35 mouse cellular contexts compared by ENCODE assay signal in the genomic region with DNA sequence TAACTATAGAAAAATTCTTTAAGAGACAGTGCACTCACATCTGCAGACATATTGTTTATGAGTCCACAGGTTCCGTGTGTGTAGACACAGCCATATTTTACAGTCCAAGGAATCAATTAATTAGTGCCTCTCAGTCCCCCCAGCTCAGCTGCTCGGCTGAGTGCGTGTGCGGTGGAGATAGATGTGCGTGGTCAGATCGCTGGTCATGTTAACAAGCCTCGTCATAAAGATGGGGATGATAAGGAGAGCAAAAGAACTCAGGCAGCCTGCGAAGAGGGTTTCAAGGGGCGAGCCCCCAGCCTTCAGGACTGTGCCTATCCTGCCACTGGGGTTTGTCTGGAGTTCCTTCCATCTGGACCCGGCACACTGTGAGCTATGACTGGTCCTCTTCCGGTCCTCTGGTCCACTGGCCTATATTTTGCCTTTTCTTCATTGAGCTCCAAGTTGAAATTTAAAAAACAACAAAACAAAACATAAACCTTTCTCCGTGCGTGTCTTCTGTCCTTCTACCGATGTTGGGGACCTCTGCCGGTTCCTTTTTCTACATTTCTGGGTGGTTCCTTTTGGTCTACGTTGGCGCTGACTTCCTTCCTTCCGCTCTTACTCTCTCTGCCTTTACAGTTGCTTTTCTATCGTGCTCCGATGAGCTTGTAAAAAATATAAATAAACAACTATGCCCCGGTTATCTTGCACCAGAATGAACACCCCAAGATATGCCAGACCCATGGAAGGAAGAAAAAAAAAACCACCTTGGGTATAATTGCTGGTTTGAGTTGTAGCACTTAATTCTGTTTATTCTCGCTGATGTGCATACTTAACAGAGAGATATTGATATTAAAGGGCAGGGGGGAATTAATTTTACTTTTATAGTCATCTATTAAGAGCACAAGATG. TPM values are rescaled to one million over a fixed set of nuclear protein-coding genes. Genes with fewer than 3 reads are reported as not detected.
DNase-seq lines count a peak whose midpoint lies in the region; ATAC-seq and TF ChIP-seq lines count a peak whose summit lies in the region.
"Had no signal": no experiment of that assay in that cellular context is flagged by ENCODE, and none has a peak within 500 bp of the region (broad histone marks: within the 10 kb centered on the region; RNA-seq: fewer than 3 reads in every experiment).

No protein-coding gene starts in this region.

- 11% methylated on average over 22 of the region's 22 CpGs for WGBS in limb, embryonic 14.5 days
- 15% methylated on average over 22 of the region's 22 CpGs for WGBS in cerebellum, adult 2 months

- no peak for DNase-seq in gastrocnemius, adult 2 months
- DNase-seq in gastrocnemius, postnatal 36 days = no peak
- DNase-seq in MEL-GATA-1-ER (ENCODE audit: extremely low read depth, low read depth) = peak; percentile 69
- no peak for DNase-seq in limb, embryonic 14.5 days (ENCODE audit: low spot score)
- DNase-seq in adipocyte (ENCODE audit: low spot score) = no peak
- no peak for DNase-seq in cerebellum, adult 2 months
- DNase-seq in right cerebral cortex, postnatal 36 days (ENCODE audit: low spot score in 2 of 2) = no peak
- DNase-seq: adrenal gland, postnatal 14 days; cerebellum, adult 11 months; cerebellum, adult 9-11 months; embryo, embryonic 11 days; kidney, adult 9 months; kidney, postnatal 10 days; thymus, postnatal 4 days had no signal

- TF ChIP-seq CTCF in gastrocnemius, adult 2 months (IDR thresholded peaks at IDR 0.05) = no peak
- TF ChIP-seq CTCF in cerebellum, adult 2 months (IDR thresholded peaks at IDR 0.05; ENCODE audit: borderline replicate concordance, insufficient read depth, low read depth, low read length) = no peak

- H3K27ac ChIP-seq in gastrocnemius, adult 2 months = peak overlapping the region; percentile 75
- no peak overlapping the region for H3K27ac ChIP-seq in limb, embryonic 14.5 days (replicated peaks; ENCODE audit: low read depth, low read length)
- no peak overlapping the region for H3K27ac ChIP-seq in cerebellum, adult 2 months (ENCODE audit: insufficient read depth, low read length)
- H3K27ac ChIP-seq: embryonic facial prominence, embryonic 12.5 days; forebrain, embryonic 15.5 days; hindbrain, postnatal 0 days; intestine, embryonic 15.5 days; left cerebral cortex, adult 2 months; lung, embryonic 15.5 days; midbrain, embryonic 10.5 days had no signal

- no peaks in the 10 kb centered on the region for H3K9me3 ChIP-seq in limb, embryonic 14.5 days (ENCODE audit: control insufficient read depth, low read length)
- H3K9me3 ChIP-seq: embryonic facial prominence, embryonic 12.5 days; forebrain, embryonic 15.5 days; intestine, embryonic 15.5 days; lung, embryonic 15.5 days; midbrain, embryonic 10.5 days had no signal

- peak overlapping the region; percentile 61 for H3K4me3 ChIP-seq in gastrocnemius, adult 2 months
- H3K4me3 ChIP-seq in limb, embryonic 14.5 days (replicated peaks; ENCODE audit: low read length) = no peak overlapping the region; the same call in 1 of the 2 replicates
- no peak overlapping the region for H3K4me3 ChIP-seq in cerebellum, adult 2 months (replicated peaks; ENCODE audit: insufficient read depth, low read depth, low read length)
- H3K4me3 ChIP-seq: embryonic facial prominence, embryonic 12.5 days; forebrain, embryonic 15.5 days; intestine, embryonic 15.5 days; left cerebral cortex, adult 2 months; lung, embryonic 15.5 days; midbrain, embryonic 10.5 days had no signal

- no peak for TF ChIP-seq POLR2A in limb, embryonic 14.5 days (IDR thresholded peaks at IDR 0.05; ENCODE audit: borderline replicate concordance, extremely low read depth, insufficient read depth, insufficient read length)
- no peak for TF ChIP-seq POLR2A in cerebellum, adult 2 months (IDR thresholded peaks at IDR 0.05; ENCODE audit: borderline replicate concordance, insufficient read depth, low read length)

- no peaks in the 10 kb centered on the region for H3K4me1 ChIP-seq in limb, embryonic 14.5 days (ENCODE audit: control insufficient read depth, insufficient read depth, low read length)
- H3K4me1 ChIP-seq in cerebellum, adult 2 months (ENCODE audit: control insufficient read depth, insufficient read depth, low read length) = no peaks in the 10 kb centered on the region
- H3K4me1 ChIP-seq: embryonic facial prominence, embryonic 12.5 days; lung, embryonic 15.5 days had no signal

- intact Hi-C loops in gastrocnemius, adult 2 months (cut with DNase I) = no loop called here
- intact Hi-C loops in gastrocnemius, postnatal 36 days (cut with DNase I) = no loop called here

- H3K27me3 ChIP-seq in limb, embryonic 14.5 days (ENCODE audit: control insufficient read depth, insufficient read depth, low read length) = peaks cover 96% of the 10 kb centered on the region
- peaks cover 5% of the 10 kb centered on the region; the same call in 1 of the 2 replicates for H3K27me3 ChIP-seq in cerebellum, adult 2 months (ENCODE audit: control insufficient read depth, insufficient read depth, low read length)

- no peaks in the 10 kb centered on the region for H3K36me3 ChIP-seq in limb, embryonic 14.5 days (ENCODE audit: control insufficient read depth, insufficient read depth, low read length)
- H3K36me3 ChIP-seq: embryonic facial prominence, embryonic 12.5 days; forebrain, embryonic 15.5 days; intestine, embryonic 15.5 days; lung, embryonic 15.5 days; midbrain, embryonic 10.5 days had no signal

- H3K4me2 ChIP-seq in limb, embryonic 14.5 days (replicated peaks; ENCODE audit: low read depth, low read length, severe bottlenecking) = peak overlapping the region; percentile 21
- H3K4me2 ChIP-seq: embryonic facial prominence, embryonic 12.5 days; forebrain, embryonic 15.5 days; intestine, embryonic 15.5 days; lung, embryonic 15.5 days had no signal

- H3K9ac ChIP-seq in limb, embryonic 14.5 days (ENCODE audit: low read depth, low read length, severe bottlenecking) = no peak overlapping the region; the same call in 1 of the 2 replicates
- H3K9ac ChIP-seq: embryonic facial prominence, embryonic 12.5 days; forebrain, embryonic 15.5 days; intestine, embryonic 15.5 days; lung, embryonic 15.5 days had no signal

- no peak for ATAC-seq in limb, embryonic 14.5 days (ENCODE audit: low FRiP score, low read depth)
- ATAC-seq: CD4-positive, CD25-positive, alpha-beta regulatory T cell, adult 4 months; forebrain, embryonic 15.5 days; hindbrain, postnatal 0 days; intestine, embryonic 15.5 days; midbrain, embryonic 16.5 days; Patski had no signal

RNA-seq across cellular contexts. Expression of gene Hoxc11, which starts 8.8 kb away (rescaled TPM):
- 10 to 100 TPM in 1 of 2 experiments, 1 to 10 TPM in 1; 6.9 to 11.7 TPM for total RNA-seq in gastrocnemius, adult 2 months (2021)
- total RNA-seq in gastrocnemius, postnatal 36 days (2021) = 1 to 10 TPM; 5.6 to 8.1 TPM
- polyA plus RNA-seq in limb, embryonic 14.5 days (2012; rRNA removed) = 7.4 and 7.6 TPM in 2 replicates
- 1.4 TPM in 2 replicates for polyA plus RNA-seq in limb, embryonic 14.5 days (2014; fragmentation: Nextera tagmentation; extraction: Ambion mirVana)
- polyA plus RNA-seq in cerebellum, adult 2 months (2012; rRNA removed) = not detected in 2 replicates
- total RNA-seq: adrenal gland, postnatal 14 days; heart, postnatal 25 days; hindbrain, postnatal 0 days; layer of hippocampus, postnatal 10 days; left cerebral cortex, adult 2 months; left cerebral cortex, postnatal 25 days; liver, adult 2 months; megakaryocyte progenitor cell, adult 5-6 weeks had no signal
- polyA plus RNA-seq: CD4-positive, CD25-positive, alpha-beta regulatory T cell, adult 4 months; embryonic facial prominence, embryonic 12.5 days; forebrain, embryonic 15.5 days; heart, embryonic 14.5 days; hindbrain, embryonic 11.5 days; hindbrain, postnatal 0 days; intestine, embryonic 15.5 days; liver, adult 2 months; liver, embryonic 16.5 days; lung, embryonic 15.5 days; midbrain, embryonic 10.5 days; midbrain, embryonic 16.5 days; Patski had no signal

RNA-seq across cellular contexts. Expression of gene Hoxc12, which starts 8.9 kb away (rescaled TPM):
- not detected for total RNA-seq in gastrocnemius, adult 2 months (2021)
- total RNA-seq in gastrocnemius, postnatal 36 days (2021) = not detected
- polyA plus RNA-seq in limb, embryonic 14.5 days (2012; rRNA removed) = 3.6 and 4.5 TPM in 2 replicates
- polyA plus RNA-seq in limb, embryonic 14.5 days (2014; fragmentation: Nextera tagmentation; extraction: Ambion mirVana) = 4.0 and 4.2 TPM in 2 replicates
- not detected in 2 replicates for polyA plus RNA-seq in cerebellum, adult 2 months (2012; rRNA removed)
- total RNA-seq: adrenal gland, postnatal 14 days; gastrocnemius, adult 8-10 months; heart, postnatal 25 days; hindbrain, postnatal 0 days; layer of hippocampus, postnatal 10 days; left cerebral cortex, adult 2 months; left cerebral cortex, postnatal 25 days; liver, adult 2 months; megakaryocyte progenitor cell, adult 5-6 weeks had no signal
- polyA plus RNA-seq: CD4-positive, CD25-positive, alpha-beta regulatory T cell, adult 4 months; embryonic facial prominence, embryonic 12.5 days; forebrain, embryonic 15.5 days; gonadal fat pad, adult 2 months; heart, embryonic 14.5 days; hindbrain, embryonic 11.5 days; hindbrain, postnatal 0 days; intestine, embryonic 15.5 days; liver, adult 2 months; liver, embryonic 16.5 days; lung, embryonic 15.5 days; midbrain, embryonic 10.5 days; midbrain, embryonic 16.5 days; Patski; thymus, postnatal 0 days had no signal

RNA-seq across cellular contexts. Expression of gene Hoxc10, which starts 21.2 kb away (rescaled TPM):
- 10 to 100 TPM; 72.4 to 84.8 TPM for total RNA-seq in gastrocnemius, adult 2 months (2021)
- 10 to 100 TPM; 70.5 to 75.2 TPM for total RNA-seq in gastrocnemius, postnatal 36 days (2021)
- polyA plus RNA-seq in limb, embryonic 14.5 days (2012; rRNA removed) = 9.7 and 14.3 TPM in 2 replicates
- polyA plus RNA-seq in limb, embryonic 14.5 days (2014; fragmentation: Nextera tagmentation; extraction: Ambion mirVana) = 5.8 and 6.0 TPM in 2 replicates
- not detected in 2 replicates for polyA plus RNA-seq in cerebellum, adult 2 months (2012; rRNA removed)
- total RNA-seq: heart, postnatal 25 days; hindbrain, postnatal 0 days; layer of hippocampus, postnatal 10 days; left cerebral cortex, adult 2 months; left cerebral cortex, postnatal 25 days; liver, adult 2 months; megakaryocyte progenitor cell, adult 5-6 weeks had no signal
- polyA plus RNA-seq: CD4-positive, CD25-positive, alpha-beta regulatory T cell, adult 4 months; embryonic facial prominence, embryonic 12.5 days; forebrain, embryonic 15.5 days; heart, embryonic 14.5 days; hindbrain, embryonic 11.5 days; hindbrain, postnatal 0 days; liver, adult 2 months; liver, embryonic 16.5 days; lung, embryonic 15.5 days; midbrain, embryonic 10.5 days; midbrain, embryonic 16.5 days; thymus, postnatal 0 days had no signal

RNA-seq across cellular contexts. Expression of gene Hoxc5, which starts 21.8 kb away (rescaled TPM):
- 1 to 10 TPM; 2.7 to 2.9 TPM for total RNA-seq in gastrocnemius, adult 2 months (2021)
- 1 to 10 TPM; 1.9 to 2.3 TPM for total RNA-seq in gastrocnemius, postnatal 36 days (2021)
- polyA plus RNA-seq in limb, embryonic 14.5 days (2012; rRNA removed) = 7.6 and 9.0 TPM in 2 replicates
- polyA plus RNA-seq in limb, embryonic 14.5 days (2014; fragmentation: Nextera tagmentation; extraction: Ambion mirVana) = 2.6 and 3.5 TPM in 2 replicates
- 1.5 and 2.2 TPM in 2 replicates for polyA plus RNA-seq in cerebellum, adult 2 months (2012; rRNA removed)
- total RNA-seq: heart, postnatal 25 days; layer of hippocampus, postnatal 10 days; left cerebral cortex, adult 2 months; left cerebral cortex, postnatal 25 days; megakaryocyte progenitor cell, adult 5-6 weeks had no signal
- polyA plus RNA-seq: CD4-positive, CD25-positive, alpha-beta regulatory T cell, adult 4 months; forebrain, embryonic 15.5 days; liver, adult 2 months; midbrain, embryonic 16.5 days had no signal

RNA-seq across cellular contexts. Expression of gene Hoxc13, which starts 24.5 kb away (rescaled TPM):
- total RNA-seq in gastrocnemius, adult 2 months (2021) = not detected
- not detected for total RNA-seq in gastrocnemius, postnatal 36 days (2021)
- polyA plus RNA-seq in limb, embryonic 14.5 days (2012; rRNA removed) = 2.5 and 2.9 TPM in 2 replicates
- polyA plus RNA-seq in limb, embryonic 14.5 days (2014; fragmentation: Nextera tagmentation; extraction: Ambion mirVana) = 6.1 and 7.7 TPM in 2 replicates
- polyA plus RNA-seq in cerebellum, adult 2 months (2012; rRNA removed) = not detected in 2 replicates
- total RNA-seq: adrenal gland, postnatal 14 days; gastrocnemius, adult 8-10 months; heart, postnatal 25 days; hindbrain, postnatal 0 days; layer of hippocampus, postnatal 10 days; left cerebral cortex, adult 2 months; left cerebral cortex, postnatal 25 days; liver, adult 2 months; megakaryocyte progenitor cell, adult 5-6 weeks had no signal
- polyA plus RNA-seq: CD4-positive, CD25-positive, alpha-beta regulatory T cell, adult 4 months; forebrain, embryonic 15.5 days; gonadal fat pad, adult 2 months; heart, embryonic 14.5 days; hindbrain, postnatal 0 days; intestine, embryonic 15.5 days; liver, adult 2 months; liver, embryonic 16.5 days; lung, embryonic 15.5 days; midbrain, embryonic 10.5 days; midbrain, embryonic 16.5 days had no signal
